Mouse (Mus musculus) heart, adult 8-10 months (tissue): Measurements from ENCODE around the gene Bhlha15. TPM values are rescaled to one million over a fixed set of nuclear protein-coding genes. Genes with fewer than 3 reads are reported as not detected.
A peak's percentile ranks its signal among the peaks of the same experiment; 100 is the strongest.

Source experiments
- DNase-seq: peaks from one replicate; pipeline ENCODE4 v3.0.0; 2022; ENCODE audit warnings: low spot score
- total RNA-seq, 4 experiments: library from RNA; stranded (reverse); gene quantifications; 2 replicates each; pipeline ENCODE4 v1.2.4; 2022

Bhlha15 gene
- under 1 TPM in 1 of 4 experiments, not detected in 3; 0.13 TPM for total RNA-seq

GRCm38 (mm10) chr5:144189950-144190583 lies at the start of gene Bhlha15:
Gene Bhlha15, plus strand, starts transcription at chr5:144190286.
- DNase-seq: no peak

GRCm38 (mm10) chr5:144143531-144143930 lies 46.6 kb upstream of the Bhlha15 start:
- no peak for DNase-seq

- no peak for DNase-seq
Measured at GRCm38 (mm10) chr5:144146898-144147297, 43.2 kb upstream of the Bhlha15 start.

GRCm38 (mm10) chr5:144149530-144149929 lies 40.6 kb upstream of the Bhlha15 start:
- DNase-seq: no peak

DNA sequence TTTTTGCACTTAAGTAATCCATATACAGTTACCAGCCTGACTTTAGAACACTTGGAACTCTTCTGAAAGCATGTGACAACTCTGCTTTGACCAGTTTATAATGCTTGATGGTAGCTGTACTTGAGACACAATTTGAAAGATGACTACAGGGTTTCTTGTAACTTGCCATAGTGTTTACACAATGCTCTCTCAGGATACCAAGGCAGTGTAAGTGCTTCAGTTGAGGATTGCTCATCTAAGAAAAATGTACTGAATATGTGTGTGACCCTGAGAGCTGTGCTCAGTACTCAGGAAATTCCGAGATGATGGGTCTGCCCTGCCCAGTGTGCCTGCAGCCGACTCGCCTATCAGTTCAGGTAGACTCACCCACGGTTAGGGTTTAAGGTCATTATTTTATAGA lies 38.8 kb upstream of the Bhlha15 start:
- DNase-seq: no peak

- DNase-seq: peak; percentile 81
Measured at GRCm38 (mm10) chr5:144154528-144154927, 35.6 kb upstream of the Bhlha15 start.

DNA sequence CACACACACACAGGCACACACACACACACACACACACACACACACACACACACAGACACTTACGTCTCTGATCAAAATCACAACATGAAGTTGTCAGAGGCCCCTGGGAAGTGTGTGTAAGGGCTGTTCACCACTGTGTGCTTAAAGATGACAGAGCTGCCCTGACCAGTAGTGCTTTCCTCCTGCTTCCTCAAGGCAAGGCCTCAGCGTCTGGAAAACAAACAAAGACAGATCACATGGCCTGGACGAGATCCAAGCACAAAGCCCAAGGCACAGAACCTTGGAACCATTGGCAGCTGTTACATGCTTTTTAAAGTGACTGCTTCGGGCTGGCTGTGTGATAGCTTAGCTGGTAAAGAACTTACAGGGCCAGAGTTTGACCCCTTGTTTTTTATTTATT lies 31.5 kb upstream of the Bhlha15 start:
- peak; percentile 83 for DNase-seq

DNA sequence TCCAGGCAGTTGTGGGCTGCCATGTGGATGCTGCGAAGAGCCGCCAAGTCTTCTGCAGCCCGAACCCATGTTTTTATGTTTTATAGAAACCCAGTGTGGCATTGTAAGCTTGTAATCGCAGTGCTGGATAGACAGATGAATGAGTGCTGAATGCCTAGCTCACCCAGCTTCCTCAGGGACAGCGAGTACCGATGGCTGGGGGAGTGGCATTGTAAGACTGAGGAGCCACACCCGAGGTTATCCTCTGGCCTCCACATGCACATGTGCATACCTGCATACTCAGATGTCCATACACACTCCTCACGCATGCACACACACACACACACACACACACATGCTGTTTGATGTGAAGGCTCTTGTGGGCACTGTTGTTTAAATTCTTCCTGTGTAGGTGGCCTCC lies 30.9 kb upstream of the Bhlha15 start:
- DNase-seq: no peak

- DNase-seq: no peak
Measured at GRCm38 (mm10) chr5:144162080-144162812, 27.8 kb upstream of the Bhlha15 start.

DNA sequence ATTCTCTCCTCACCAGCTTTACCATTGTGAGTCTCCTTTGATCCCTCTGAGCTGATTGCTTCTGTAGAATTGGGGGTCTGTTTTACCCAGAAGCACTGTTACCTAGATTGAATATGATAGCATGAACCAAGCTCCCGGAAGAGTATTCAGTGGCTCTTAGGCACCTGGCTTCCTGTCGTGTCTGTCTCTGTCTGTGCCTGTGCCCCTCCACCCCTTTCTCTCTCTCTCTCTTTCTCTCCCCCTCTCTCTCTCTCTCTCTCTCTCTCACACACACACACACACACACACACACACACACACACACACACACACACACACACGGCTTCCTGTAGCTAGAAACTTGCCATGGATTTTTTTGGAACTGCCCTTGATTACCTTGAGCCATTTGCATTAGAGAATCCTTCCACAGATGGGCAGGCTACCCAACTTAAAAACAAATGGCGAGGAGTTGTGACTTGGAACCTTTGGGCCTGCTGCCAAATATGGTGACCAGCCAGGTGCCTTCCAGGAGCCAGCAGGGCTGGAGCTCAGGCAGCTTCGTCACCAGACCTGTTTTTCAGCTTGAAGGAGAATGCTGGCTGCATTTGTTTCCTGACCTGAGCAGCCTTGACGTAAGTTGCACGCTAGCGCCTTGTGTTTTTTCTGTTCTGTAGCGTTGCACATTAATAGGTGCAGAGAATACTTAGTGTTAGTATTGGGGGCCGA lies 27.1 kb upstream of the Bhlha15 start:
- DNase-seq: no peak

- DNase-seq: no peak
Measured at GRCm38 (mm10) chr5:144165756-144166155, 24.3 kb upstream of the Bhlha15 start.

DNA sequence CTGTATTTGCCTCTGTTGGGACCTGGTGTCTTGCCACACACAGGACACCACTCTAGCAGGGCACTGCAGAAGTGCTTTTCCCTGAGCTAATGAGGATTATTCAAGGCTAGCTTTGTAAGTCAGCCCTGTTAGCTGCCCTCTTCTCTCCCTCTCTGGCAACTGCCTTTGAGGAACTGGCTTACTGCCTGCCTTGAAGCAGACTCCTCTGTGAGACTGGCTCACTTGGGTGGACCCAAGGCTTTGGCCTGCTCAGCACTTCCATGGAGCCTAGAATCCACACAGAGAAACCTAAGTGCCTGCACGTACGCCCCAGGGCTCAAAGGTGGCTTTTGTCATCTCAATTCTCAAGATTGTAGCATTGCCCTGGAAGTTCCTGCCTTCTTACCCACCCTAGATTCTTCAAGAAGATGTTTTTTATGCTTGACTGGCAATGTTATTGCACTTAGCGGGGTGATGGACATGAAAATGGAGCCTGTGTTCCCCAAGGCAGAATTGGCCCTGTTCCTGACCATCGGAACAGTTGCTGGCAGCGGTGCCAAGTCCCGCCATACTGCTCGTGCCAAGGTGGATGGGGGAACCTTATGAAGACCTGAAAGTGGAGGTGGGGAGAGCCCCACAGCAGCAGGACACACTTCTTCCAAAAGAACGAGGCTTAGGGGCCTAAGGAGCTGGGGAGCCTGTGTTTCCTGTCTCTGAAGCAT lies 20.7 kb upstream of the Bhlha15 start:
- DNase-seq: no peak

DNA sequence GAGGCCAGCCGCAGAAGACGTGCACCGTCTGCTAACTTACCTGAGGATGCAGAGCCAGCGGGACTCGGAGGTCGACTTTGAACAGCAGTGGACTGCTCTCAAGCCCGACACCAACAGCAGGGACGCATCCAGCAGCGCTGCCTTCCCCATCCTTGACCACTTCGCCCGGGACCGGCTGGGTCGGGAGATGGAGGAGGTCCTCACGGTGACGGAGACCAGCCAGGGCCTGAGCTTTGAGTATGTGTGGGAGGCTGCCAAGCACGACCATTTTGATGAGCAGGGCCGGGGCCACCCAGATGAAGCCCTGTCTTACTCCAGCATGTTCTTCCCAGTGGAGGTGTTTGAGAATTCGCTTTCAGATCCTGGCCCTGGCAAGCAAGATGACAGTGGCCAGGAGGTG lies 16.4 kb upstream of the Bhlha15 start:
- no peak for DNase-seq

DNA sequence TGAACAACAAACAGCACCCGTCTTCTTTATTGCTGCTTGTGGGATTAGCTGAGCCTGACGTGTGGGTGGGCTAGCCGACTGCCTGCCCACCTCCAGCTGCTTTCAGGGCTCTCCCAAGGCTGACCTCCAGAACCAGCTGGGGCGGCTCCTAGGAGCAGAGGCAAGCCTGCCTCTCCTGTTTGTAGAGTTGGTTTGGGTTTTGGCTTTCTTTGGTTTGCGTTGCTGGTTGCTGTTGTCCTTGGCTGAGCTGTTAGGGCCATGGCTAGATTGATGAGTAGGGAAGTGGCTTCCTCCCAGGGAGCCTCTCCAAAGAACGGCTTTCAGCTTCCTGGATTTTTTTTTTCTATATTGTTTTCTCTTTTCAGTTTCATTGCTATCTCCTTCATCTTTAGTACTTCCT lies 11.9 kb upstream of the Bhlha15 start:
- DNase-seq: no peak

- no peak for DNase-seq
Measured at GRCm38 (mm10) chr5:144181249-144181648, 8.8 kb upstream of the Bhlha15 start.

DNA sequence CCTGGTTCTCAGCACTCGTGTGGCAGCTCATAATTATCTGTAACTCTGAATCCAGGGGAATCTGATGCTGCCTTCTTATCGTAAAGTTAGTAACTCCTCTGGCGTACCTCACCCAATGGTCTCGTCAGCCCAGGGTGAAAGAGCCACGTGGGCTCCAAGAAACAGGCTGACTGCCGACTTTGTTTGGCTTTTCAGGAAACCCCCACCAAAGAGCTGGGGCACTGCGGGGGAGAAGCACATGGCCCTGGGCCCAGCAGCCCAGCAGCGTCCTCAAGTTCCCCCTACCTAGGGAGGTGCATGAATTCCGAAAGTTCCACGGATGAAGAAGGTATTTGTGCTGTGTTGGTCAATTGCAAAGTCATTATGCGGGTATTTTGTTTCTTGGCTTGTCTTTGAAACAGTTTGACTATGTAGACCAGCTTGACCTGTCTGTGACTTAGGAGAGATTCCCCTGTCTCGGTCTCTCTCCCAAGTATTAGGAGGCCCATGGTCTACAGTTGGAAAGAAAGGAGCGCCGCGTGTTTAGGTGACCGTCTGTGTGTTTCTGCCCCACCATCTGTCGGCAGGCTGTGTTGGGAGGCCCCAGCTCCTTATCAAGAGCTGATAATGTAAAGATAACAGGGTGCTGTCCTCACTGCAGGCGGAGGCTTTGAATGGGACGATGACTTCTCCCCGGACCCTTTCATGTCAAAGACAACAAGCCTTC lies 7.4 kb upstream of the Bhlha15 start:
- DNase-seq: no peak

DNA sequence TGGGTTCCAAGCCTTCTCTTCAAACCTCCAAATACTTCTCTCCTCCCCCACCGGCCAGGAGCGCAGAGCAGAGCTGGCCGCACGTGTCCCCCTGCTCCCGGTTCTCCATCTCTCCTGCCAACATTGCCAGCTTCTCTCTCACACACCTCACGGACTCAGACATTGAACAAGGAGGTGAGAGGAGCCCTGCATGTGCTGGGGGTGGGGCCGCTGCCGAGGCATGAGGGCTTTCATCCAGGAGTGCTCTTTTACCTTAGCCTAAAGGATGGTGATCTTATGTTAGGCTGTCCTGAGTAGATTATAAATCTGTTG lies 6.9 kb upstream of the Bhlha15 start:
- DNase-seq: no peak

GRCm38 (mm10) chr5:144183647-144184335 lies 6.3 kb upstream of the Bhlha15 start:
- no peak for DNase-seq

- no peak for DNase-seq
Measured at GRCm38 (mm10) chr5:144184350-144185045, 5.6 kb upstream of the Bhlha15 start.

DNA sequence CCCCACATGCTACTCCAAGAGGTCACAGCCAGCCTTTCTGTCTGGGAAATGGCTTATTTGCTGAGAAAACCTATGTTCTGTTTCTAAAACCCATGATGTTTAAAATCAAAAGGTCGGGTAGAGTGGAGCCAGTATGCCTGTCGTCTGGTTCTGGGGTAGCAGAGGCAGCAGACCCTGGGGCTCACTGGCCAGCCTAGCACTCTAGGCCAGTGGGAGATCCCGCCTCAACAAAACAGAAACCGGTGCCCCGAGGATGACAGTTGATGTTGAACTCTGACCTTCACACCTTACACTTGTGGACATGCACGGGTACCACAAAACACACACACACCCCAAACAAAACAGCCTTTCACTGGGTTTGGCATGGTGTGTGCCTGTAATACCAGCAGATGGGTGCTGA lies 1.7 kb upstream of the Bhlha15 start:
- no peak for DNase-seq
